Mouse (Mus musculus): ENCODE data around the gene Ifnlr1. TPM values are rescaled to one million over a fixed set of nuclear protein-coding genes. Genes with fewer than 3 reads are reported as not detected.

Gene Ifnlr1
- total and polyA plus RNA-seq, 3 experiments = 0.03 TPM; not detected in 2

DNA sequence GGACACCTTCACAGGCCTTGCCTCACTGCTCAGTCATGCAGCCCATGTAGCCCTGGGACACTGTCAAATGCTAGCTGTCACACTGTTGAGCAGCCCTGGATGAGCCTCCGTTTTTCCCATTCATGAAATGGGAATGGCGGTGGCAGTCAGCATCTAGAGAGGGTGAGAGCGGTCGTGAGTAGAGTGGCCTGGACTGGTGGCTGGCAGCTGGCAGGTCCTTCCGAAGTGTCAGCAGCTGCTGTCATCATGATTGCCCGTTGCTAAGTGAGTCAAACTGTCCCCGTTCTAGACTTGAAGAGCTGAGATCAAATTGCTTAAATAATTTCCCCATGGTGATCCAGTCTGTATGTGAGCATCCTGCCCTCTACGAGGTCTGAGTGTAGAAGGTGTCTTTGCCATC is 44.9 kb downstream of the Ifnlr1 start:
- H3K4me1 ChIP-seq (ENCODE audit: control insufficient read depth in 1 of 2, insufficient read depth in 2 of 2, low read length in 2 of 2) = no peaks in the 10 kb centered on the region
- DNase-seq (ENCODE audit: low read depth, low spot score) = no peak
- H3K4me3 ChIP-seq (ENCODE audit: control insufficient read depth in 1 of 2, insufficient read depth in 1 of 2, low read depth in 2 of 2, low read length in 2 of 2) = no peak overlapping the region
- H3K79me2 ChIP-seq (ENCODE audit: control insufficient read depth, insufficient read depth, low read length, poor library complexity) = no peaks in the 10 kb centered on the region
- no peak overlapping the region for H3K9ac ChIP-seq (ENCODE audit: control insufficient read depth, low read depth, low read length, poor library complexity, severe bottlenecking)
- no peak overlapping the region for H3K27ac ChIP-seq (ENCODE audit: control insufficient read depth, low read depth, low read length)
- TF ChIP-seq GATA1 (IDR thresholded peaks at IDR 0.05; ENCODE audit: low read depth, low read length) (no peak), EP300 (IDR thresholded peaks at IDR 0.05; ENCODE audit: low read depth in 1 of 2, low read length in 2 of 2) (no peak), TBP (IDR thresholded peaks at IDR 0.05; ENCODE audit: low read depth, low read length) (no peak), MEF2A (IDR thresholded peaks at IDR 0.05; ENCODE audit: extremely low read depth, insufficient replicate concordance, low read depth, low read length, poor library complexity, severe bottlenecking) (no peak), ZKSCAN1 (IDR thresholded peaks at IDR 0.05; ENCODE audit: low read depth, low read length) (no peak), POLR2A (IDR thresholded peaks at IDR 0.05; ENCODE audit: control insufficient read depth in 1 of 2, insufficient read depth in 1 of 2, low read depth in 1 of 2, low read length in 2 of 2, poor library complexity in 1 of 2) (no peak), POLR2AphosphoS2 (IDR thresholded peaks at IDR 0.05; ENCODE audit: low read length) (no peak), POLR2AphosphoS5 (IDR thresholded peaks at IDR 0.05; ENCODE audit: borderline replicate concordance, low read depth, low read length) (no peak), CTCF (IDR thresholded peaks at IDR 0.05 in 2 of 3, conservative IDR thresholded peaks at IDR 0.05 in 1 of 3; ENCODE audit: control insufficient read depth in 1 of 3, insufficient read depth in 1 of 3, low read depth in 2 of 3, low read length in 3 of 3, poor library complexity in 1 of 3, severe bottlenecking in 1 of 3) (no peak), MYB (IDR thresholded peaks at IDR 0.05; ENCODE audit: low read depth, low read length) (no peak), KAT2A (conservative IDR thresholded peaks at IDR 0.05; ENCODE audit: low read depth, low read length) (no peak), RCOR1 (IDR thresholded peaks at IDR 0.05; ENCODE audit: low read depth, low read length) (no peak), SIN3A (IDR thresholded peaks at IDR 0.05; ENCODE audit: low read length) (no peak), MAX (IDR thresholded peaks at IDR 0.05; ENCODE audit: low read length) (no peak), ETS1 (IDR thresholded peaks at IDR 0.05; ENCODE audit: low read depth, low read length) (no peak), GABPA (IDR thresholded peaks at IDR 0.05; ENCODE audit: low read depth, low read length) (no peak)
- no peaks in the 10 kb centered on the region for H3K36me3 ChIP-seq (ENCODE audit: control insufficient read depth in 1 of 2, insufficient read depth in 2 of 2, low read length in 2 of 2)
- peaks cover 0 to 4% of the 10 kb centered on the region in 2 experiments; a peak in 3 of 4 replicates for H3K27me3 ChIP-seq (ENCODE audit: control insufficient read depth in 1 of 2, insufficient read depth in 2 of 2, low read length in 2 of 2)
- no peaks in the 10 kb centered on the region for H3K9me3 ChIP-seq (replicated peaks; ENCODE audit: insufficient read depth, low read length)

DNA sequence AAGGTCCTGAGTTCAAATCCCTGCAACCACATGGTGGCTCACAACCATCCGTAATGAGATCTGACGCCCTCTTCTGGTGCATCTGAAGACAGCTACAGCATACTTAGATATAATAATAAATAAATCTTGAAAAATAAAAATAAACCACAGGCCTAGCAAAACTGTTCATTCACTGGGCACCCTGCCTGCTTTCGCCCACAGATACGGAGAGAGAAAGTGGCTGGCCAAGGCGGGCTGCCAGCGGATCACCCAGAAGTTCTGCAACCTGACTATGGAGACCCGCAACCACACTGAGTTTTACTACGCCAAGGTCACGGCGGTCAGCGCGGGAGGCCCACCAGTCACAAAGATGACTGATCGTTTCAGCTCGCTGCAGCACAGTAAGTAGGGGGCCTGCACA is 47.8 kb downstream of the Ifnlr1 start:
- Histone ChIP-seq H3K27me3 (ENCODE audit: control insufficient read depth in 1 of 2, insufficient read depth in 2 of 2, low read length in 2 of 2) (peaks cover 0 to 4% of the 10 kb centered on the region in 2 experiments; a peak in 3 of 4 replicates), H3K9ac (ENCODE audit: control insufficient read depth, low read depth, low read length, poor library complexity, severe bottlenecking) (no peak overlapping the region), H3K9me3 (replicated peaks; ENCODE audit: insufficient read depth, low read length) (no peaks in the 10 kb centered on the region), H3K27ac (ENCODE audit: control insufficient read depth, low read depth, low read length) (no peak overlapping the region), H3K4me1 (ENCODE audit: control insufficient read depth in 1 of 2, insufficient read depth in 2 of 2, low read length in 2 of 2) (no peaks in the 10 kb centered on the region), H3K36me3 (ENCODE audit: control insufficient read depth in 1 of 2, insufficient read depth in 2 of 2, low read length in 2 of 2) (no peaks in the 10 kb centered on the region), H3K4me3 (ENCODE audit: control insufficient read depth in 1 of 2, insufficient read depth in 1 of 2, low read depth in 2 of 2, low read length in 2 of 2) (no peak overlapping the region), H3K79me2 (ENCODE audit: control insufficient read depth, insufficient read depth, low read length, poor library complexity) (no peaks in the 10 kb centered on the region)
- DNase-seq (ENCODE audit: low read depth, low spot score) = no peak
- TF ChIP-seq CTCF (IDR thresholded peaks at IDR 0.05 in 2 of 3, conservative IDR thresholded peaks at IDR 0.05 in 1 of 3; ENCODE audit: control insufficient read depth in 1 of 3, insufficient read depth in 1 of 3, low read depth in 2 of 3, low read length in 3 of 3, poor library complexity in 1 of 3, severe bottlenecking in 1 of 3) = no peak
